Mouse (Mus musculus) Muller cell, postnatal 12 days (primary cell): ENCODE measurements around the gene Vmn2r89.
"Not testable (repeated sequence)": the region's sequence is repeated elsewhere in the genome, so short reads cannot be mapped to it uniquely, and the experiment has no call there.

Experiments
- DNase-seq: peaks from one replicate; pipeline ENCODE4 v3.0.0-alpha.2; 2015; ENCODE audit errors: inconsistent ontology term

Gene Vmn2r89

DNA sequence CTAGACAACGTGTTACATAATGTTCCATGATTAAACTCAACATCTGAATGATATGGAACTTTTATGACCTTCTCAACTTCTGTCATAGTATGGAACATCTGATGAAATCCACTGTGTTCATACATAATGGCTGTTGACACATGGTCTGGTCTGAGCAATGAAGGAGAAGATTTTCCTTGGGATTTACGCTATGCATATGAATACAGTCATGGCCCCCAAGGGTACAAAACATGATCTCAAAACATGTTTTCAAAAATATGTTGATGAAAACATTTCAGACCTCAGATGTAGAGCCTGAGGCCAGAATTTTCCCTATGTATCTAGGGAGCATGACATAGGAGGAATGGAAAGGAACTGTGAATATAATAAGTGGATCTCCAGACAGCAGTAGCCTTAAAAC, at the start of gene Vmn2r89:
TSS of gene Vmn2r89 (plus strand) at position 301 of the 400 bp plus-strand sequence.
- not testable (repeated sequence) for DNase-seq

DNA sequence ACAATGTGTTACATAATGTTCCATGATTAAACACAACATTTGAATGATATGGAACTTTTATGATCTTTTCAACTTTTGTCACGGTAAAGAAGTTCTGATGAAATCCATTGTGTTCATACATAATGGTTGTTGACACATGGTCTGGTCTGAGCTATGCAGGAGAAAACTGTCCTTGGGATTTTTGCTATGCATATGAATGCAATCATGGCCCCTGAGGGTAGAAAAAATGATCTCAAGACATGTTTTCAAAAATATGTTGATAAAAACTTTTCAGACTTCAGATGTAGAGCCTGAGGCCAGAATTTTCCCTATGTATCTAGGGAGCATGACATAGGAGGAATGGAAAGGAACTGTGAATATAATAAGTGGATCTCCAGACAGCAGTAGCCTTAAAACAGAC, 41.1 kb upstream of the Vmn2r89 start, which contains the start of gene Vmn2r88:
TSS of gene Vmn2r88 (plus strand) at position 301 of the 400 bp plus-strand sequence.
- no peak for DNase-seq

DNA sequence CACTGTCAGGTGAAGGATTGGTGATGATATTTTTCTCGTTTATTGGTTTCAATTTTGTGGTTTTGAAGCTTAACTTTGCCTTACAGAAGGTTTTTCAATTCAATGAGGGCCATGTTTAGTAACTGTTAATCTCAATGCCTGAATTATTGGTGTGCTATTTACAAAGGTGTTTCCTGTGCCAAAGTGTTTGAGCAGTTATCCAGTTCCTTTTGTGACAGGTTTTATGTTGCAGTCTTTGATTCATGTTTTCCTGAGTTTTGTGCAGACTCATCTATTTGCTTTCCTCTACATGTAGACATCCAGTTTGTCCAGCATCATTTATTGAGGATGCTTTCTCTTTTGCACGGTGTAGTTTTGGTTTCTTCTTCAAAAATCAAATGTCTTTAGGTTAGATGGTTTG, 27.8 kb upstream of the Vmn2r89 start:
- DNase-seq, result no peak

DNA sequence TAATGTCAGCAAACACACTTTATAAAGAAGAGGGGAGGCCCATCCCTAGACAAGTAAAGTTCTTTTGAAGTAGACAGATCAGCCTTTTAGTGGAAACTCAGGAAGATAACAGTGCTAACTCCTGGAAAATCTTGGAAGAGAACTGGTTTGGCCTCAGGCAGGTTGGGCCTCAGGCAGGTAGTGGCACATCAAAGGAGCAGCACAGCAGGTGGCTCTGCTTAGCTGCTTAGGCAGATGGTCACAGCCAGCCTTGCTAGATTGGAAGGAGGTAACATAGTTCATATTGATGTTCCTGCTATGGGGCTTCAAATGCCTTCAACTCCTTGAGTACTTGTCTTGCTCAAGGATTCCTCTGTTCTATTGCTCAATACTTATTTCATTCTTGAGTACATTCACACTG, 21.5 kb upstream of the Vmn2r89 start:
- DNase-seq, result not testable (repeated sequence)

DNA sequence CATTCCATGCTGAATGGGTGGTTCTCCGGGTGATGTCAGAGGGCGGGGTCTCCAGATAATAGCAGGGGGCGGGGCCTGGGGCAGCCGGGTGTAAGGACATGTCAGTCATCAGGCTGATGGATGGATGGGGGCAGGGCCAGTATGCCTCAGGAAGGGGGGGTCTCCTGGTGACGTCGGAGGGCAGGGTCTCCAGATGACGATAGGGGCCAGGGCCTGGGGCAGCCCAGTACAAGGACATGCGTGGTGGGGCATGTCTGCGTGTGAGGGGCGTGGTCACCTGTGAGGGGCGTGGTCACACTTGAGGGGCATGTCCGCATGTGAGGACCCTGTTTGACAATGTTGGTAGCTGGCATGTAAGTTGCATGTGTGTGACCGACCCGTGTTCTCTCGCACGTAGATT, 17.1 kb upstream of the Vmn2r89 start:
- DNase-seq, result no peak

DNA sequence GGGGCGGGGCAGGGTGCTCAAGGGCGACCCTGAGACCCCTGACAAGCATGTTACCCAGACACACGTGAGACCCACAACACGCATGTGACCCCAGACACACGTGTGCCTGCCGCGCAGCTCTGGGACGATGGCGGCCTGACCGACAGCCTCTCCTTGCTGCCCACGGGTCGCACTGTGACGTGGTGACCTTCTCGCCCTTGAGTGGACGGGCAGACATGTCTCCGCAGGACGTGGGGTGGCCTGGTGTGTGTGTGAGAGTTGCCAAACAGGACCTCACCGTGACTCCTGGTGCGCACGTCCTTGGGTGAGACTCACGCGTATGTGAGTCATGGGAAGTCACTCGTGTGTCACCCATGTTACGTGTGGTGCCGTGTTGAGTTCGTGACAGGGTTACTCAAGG, 16.6 kb upstream of the Vmn2r89 start:
- DNase-seq, result no peak

DNA sequence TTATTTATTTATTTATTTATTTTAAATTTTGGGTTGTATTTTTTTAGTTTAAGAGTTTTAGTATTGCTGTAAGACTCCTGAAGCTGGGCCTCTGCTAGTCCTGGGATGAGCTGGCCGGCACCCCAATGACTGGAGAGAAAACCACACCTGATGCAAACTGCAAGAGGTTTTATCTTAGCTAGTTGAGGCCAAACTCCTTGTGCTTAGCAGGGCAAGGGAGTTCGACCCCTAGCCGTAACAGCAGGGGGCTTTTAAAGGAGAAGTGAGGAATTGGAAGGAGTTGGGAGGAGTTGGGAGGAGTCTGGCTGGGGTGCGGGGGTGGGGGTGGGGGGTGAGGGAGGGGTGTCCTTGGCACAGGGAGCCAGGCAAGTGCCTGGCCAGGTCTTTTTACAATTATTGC, 12.7 kb upstream of the Vmn2r89 start:
- DNase-seq, result no peak

DNA sequence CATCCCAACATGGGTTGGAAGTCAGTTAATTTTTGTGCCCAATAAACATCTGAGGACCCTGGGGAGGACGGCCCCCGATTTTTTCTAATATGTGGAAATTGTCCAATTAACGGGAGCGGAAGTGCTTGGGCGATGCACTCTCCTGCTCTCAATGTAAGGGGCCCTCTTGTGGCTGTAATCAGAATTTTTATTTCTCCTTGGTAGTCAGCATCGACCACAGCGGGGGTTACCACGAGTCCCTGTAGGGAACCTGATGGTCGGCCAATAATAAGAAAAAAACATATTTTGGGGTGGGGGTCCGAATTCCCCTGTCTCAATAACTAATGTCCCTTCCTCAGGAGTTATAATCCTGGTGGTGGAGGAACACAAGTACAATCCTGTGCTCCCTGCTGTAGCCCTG, 28.6 kb downstream of the Vmn2r89 start:
- not testable (repeated sequence) for DNase-seq

DNA sequence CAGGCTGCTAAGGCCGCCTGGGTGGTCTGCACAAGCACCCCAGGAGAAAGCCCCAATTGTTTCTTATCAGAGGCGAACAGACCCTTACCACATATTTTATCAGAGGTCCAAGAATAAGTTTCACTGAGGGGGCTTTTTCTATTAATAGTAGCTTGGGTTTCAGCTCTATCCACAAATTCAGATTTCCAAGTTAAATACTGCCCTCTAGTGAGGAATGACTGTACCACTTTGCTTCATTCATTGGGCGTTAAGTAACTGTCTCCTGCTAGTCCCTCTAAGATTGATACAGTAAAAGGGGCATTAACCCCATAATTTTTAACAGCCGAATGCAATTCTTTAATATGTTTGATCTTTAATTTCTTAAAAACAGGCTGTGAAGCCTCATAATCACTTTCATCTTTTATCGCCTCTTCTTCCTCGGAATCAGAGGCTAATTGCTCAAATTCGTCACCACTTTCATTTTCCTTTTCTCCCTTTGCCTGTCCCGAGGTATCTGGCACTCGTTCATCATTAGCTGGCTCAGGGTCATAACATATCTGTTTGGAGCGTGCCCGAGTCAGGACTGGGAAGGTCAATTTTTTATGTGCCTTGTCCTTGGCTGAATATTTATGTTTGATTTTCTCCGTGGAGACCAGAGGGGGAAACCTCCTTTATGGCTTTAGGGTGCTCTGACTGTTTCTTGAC, 29.8 kb downstream of the Vmn2r89 start:
- DNase-seq, result not testable (repeated sequence)

DNA sequence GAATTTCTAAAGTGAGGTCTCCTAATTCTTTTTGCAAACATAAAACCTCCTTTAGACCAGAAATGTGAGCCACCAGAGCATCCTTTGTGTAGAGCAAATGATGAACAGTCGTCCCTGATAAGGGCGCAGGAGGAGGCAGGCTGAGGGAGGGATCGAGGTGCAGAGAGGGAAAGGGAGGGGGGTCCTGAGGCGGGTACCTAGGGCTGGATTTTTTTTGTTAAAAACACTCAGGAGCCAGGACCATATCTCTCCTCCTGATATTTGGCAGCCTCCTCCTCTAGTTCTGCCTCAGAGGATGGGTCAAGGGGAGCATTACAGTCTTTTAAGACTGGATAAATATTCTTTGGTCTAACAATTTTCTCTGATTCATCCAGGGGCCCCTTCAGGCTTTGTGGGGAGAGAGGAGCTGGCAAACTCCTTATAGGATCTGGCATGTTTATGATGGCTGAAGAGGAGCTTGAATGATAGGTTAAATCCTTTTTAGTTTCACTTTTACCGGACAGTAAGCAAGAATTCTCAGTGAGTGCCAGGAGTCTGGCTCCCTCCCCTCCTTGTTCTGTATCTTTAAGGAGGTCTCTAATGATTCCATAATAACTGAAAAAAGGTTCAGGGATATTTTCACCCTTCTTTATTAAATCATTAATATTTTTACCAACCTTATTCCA, 30.5 kb downstream of the Vmn2r89 start:
- DNase-seq, result no peak

DNA sequence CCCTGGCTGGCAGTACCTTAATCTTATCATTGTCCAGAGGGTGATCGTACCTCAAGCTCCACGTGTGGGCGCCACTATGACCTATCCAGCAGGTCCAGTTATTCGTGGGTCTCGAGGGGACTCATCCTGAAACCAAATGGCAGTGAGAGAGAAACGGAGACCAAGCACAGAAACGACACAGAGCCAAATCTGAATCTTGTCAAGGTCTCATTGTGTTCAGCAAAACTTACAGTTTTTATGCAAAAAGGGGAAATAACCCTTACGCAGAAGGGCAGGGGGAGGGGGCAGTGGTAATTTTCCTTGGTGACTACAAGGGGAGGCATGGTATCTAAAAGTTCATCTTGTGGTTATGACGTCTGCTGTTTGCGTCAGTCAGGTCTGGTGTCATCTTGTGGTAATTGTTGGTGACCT, 31.3 kb downstream of the Vmn2r89 start:
- DNase-seq, result not testable (repeated sequence)

DNA sequence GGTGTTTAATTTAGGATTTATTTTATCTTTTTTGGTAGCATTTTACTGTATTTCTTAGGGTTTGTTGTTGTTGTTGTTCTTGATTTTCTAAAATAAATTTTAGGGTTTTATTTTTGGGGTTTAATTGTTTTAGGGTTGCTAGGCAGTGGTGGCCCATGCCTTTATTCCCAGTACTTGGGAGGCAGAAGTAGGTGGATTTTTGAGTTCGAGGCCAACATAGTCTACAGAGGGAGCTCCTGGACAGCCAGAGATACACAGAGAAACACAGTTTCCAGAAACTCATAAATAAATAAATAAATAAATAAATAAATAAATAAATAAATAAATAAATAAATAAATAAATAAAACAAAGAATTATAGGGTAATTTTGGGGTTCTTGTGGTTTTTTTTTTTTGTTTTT, 32.0 kb downstream of the Vmn2r89 start:
- no peak for DNase-seq

DNA sequence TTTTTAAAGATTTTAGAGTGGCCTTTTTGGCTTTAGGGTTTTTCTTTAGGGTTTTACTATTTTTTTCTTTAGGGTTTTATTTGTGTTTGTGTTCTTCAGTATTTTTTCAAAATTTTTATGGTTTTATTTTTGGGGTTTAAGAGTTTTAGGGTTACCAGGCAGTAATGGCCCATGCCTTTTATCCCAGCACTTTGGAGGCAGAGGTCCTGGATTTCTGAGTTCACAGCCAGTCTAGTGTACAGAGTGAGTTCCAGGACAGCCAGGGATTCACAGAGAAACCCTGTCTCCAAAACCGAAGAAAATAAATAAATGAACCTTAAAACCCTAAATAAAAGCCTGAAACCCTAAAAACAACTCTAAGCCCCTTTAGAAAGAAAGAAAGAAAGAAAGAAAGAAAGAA, 34.5 kb downstream of the Vmn2r89 start:
- no peak for DNase-seq

DNA sequence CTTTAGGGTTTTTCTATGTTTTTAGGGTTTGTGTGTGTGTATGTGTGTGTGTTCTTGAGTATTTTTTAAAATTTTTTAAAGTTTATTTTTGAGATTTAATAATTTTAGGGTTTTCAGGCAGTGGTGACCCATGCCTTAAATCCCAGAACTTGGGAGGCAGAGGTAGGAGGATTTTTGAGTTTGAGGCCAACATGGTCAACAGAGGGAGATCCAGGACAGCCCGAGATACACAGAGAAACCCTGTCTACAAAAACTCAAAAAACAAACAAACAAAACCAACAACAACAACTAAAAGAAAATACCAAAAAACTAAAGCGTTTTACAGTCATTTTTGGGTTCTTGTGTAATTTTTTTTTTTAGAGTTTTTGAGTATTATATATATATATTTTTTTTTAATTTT, 44.1 kb downstream of the Vmn2r89 start:
- DNase-seq, result no peak

DNA sequence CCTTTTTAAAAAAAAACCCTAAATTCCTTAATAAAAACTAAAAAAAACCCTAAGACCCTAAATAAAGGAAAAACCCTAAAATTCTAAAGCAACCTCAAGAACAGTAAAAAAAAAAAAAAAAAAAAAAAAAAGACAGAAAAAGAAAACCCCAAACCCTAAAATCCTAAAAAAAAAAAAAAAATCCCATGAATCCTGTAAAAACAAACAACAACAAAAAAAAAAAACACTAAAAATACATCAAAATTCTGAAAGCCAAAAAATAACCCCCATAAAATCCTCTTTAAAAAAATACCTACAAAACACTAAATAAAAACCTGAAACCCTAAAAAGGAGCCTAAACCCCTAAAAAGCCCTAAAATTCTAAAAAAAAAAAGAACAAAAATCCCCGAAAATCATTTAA, 45.3 kb downstream of the Vmn2r89 start:
- no peak for DNase-seq

DNA sequence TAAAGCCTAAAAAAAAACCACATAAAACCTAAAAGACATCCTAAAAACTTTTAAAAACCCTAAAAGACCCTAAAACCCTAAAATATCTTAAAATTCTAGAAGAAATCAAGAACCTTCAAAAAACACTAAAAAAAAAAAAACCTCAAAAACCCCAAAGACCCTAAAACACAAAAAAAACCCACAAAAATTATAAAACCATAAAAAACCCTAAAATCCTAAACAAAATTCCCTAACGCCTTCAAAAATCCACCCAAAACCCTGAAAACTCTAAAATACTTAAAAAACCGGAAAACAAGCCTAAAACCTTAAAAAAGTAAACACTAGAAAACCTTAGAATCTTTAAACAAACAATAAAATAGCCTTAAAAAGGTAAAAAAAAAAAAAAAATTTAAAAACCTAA, 46.3 kb downstream of the Vmn2r89 start:
- no peak for DNase-seq

DNA sequence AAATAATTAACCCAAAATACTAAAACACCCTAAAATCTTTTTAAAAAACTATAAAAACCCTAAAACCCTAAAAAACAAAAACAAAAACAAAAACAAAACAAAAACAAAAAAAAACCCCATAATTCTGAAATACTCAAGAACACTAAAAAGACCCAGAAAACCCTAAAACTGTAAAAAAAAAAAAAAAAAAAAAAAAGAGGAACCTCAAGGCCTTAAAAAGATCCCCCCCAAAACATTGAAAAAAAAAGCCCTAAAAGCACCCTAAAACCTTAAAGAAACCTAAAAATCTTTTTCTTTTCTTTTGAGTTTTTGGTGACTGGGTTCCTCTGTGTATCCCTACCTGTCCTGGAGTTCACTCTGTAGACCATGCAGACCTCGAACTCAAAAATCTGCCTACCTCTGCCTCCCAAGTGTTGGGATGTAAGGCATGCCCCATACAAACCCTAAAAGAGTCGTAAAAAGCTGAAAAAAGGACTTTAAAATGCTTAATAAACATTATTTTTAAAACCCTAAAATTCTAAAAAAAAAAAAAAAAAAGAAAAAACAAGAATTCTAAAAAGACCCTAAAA, 48.1 kb downstream of the Vmn2r89 start:
- DNase-seq, result no peak

DNA sequence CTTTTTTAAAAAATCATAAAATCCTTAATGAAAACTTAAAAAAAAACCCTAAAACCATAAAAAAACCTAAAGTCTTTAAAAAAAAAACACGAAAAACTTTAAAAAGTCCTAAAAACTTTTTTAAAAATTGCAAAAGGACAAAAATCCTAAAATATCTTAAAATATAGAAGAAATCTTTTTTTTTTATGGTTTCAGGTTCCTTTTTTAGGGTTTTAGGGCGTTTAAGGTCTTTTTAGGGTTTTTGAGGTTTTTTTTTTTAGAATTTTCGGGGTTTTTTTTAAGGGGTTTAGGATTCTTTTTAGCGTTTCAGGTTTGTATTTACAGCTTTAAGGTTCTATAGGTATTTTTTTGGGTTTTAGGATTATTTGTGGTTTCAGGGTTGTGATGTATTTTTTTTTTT, 48.8 kb downstream of the Vmn2r89 start:
- DNase-seq, result no peak

DNA sequence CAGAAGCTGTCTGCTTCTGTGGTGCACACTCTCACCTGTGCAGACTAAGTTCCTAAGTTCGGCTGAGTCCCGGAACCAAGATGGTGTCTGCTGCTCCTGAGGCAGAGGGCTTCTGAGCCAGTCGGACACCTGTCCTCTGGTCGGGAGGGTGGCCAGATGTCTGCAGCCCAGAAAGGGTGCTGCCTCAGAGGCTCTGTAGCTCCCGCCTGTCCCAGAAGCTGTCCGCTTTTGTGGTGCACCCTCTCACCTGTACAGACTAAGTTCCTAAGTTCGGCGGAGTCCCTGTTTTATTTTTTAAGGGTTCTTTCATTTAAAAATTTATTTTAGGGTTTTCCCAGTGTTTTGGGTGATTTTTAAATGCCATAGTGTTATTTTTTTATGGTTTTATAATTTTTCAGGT, 55.8 kb downstream of the Vmn2r89 start:
- no peak for DNase-seq
